Mouse (Mus musculus) midbrain, postnatal 0 days (tissue): Measurements from ENCODE around the gene Cers5. TPM values are rescaled to one million over a fixed set of nuclear protein-coding genes. Genes with fewer than 3 reads are reported as not detected.

Experiments used
- ATAC-seq: fragments of 200-750 bp; cut with Nextera tagmentation; 2 replicates; pipeline ENCODE4 v1.8.0; 2017; ENCODE audit warnings: moderate number of reproducible peaks, mild to moderate bottlenecking, moderate TSS enrichment, moderate library complexity; ENCODE audit not compliant: low FRiP score
- DNase-seq: peaks from one replicate; pipeline ENCODE4 v3.0.0-alpha.2; 2015; ENCODE audit warnings: low spot score
- H3K27ac ChIP-seq: fragments of 300-500 bp; sonication (generic); 2 replicates; pipeline ENCODE4 v1.5.1; 2014; ENCODE audit warnings: low read depth, mild to moderate bottlenecking, low read length, mixed read lengths
- H3K27me3 ChIP-seq: fragments of 300-500 bp; sonication (generic); 2 replicates; pipeline ENCODE4 v1.6.1; 2014; ENCODE audit warnings: low read length, control low read depth, mixed read lengths; ENCODE audit not compliant: insufficient read depth
- H3K36me3 ChIP-seq: fragments of 300-500 bp; sonication (generic); 2 replicates; pipeline ENCODE4 v1.6.1; 2014; ENCODE audit warnings: low read length, control low read depth, mixed read lengths; ENCODE audit not compliant: insufficient read depth
- H3K4me1 ChIP-seq: fragments of 300-500 bp; sonication (generic); 2 replicates; pipeline ENCODE4 v1.6.1; 2014; ENCODE audit warnings: mild to moderate bottlenecking, control low read depth, antibody characterized with exemption, low read length, mixed read lengths; ENCODE audit not compliant: insufficient read depth
- H3K4me2 ChIP-seq: fragments of 300-500 bp; sonication (generic); 2 replicates; pipeline ENCODE4 v1.6.1; 2014; ENCODE audit warnings: low read depth, mild to moderate bottlenecking, low read length, mixed read lengths; ENCODE audit not compliant: poor library complexity, severe bottlenecking
- H3K4me3 ChIP-seq: fragments of 300-500 bp; sonication (generic); 2 replicates; pipeline ENCODE4 v1.5.1; 2014; ENCODE audit warnings: low read depth, mild to moderate bottlenecking, low read length, moderate library complexity
- H3K9ac ChIP-seq: fragments of 300-500 bp; sonication (generic); replicated peaks from 2 replicates; pipeline ENCODE4 v1.6.1; 2014; ENCODE audit warnings: mild to moderate bottlenecking, low read length, moderate library complexity, mixed read lengths; ENCODE audit not compliant: poor library complexity, severe bottlenecking
- H3K9me3 ChIP-seq: fragments of 300-500 bp; sonication (generic); 2 replicates; pipeline ENCODE4 v1.6.1; 2016; ENCODE audit warnings: low read length, control low read depth
- CTCF ChIP-seq: IDR thresholded peaks from 2 replicates; pipeline ENCODE4 v1.5.1; 2016; ENCODE audit warnings: antibody characterized with exemption, mild to moderate bottlenecking
- WGBS: fragments of 180-500 bp; shearing (Covaris S2); extraction: QIAGEN DNeasy Blood & Tissue Kit; methylation state at CpG from one replicate; pipeline ENCODE4 v1.1.7; 2014; 5-methylcytosine and 5-hydroxymethylcytosine counted together
- polyA plus RNA-seq: library from polyadenylated mRNA; unstranded; fragments of >200 nt; fragmentation: Nextera tagmentation; extraction: Ambion mirVana; gene quantifications from 2 replicates; pipeline ENCODE4 v1.2.1, GENCODE M21; 2015
- total RNA-seq: library from RNA; depleted of rRNA; stranded (reverse); fragments of >200 nt; gene quantifications from 2 replicates; pipeline ENCODE4 v1.2.3, GENCODE M21; 2014; rRNA removed

Gene Cers5
- total and polyA plus RNA-seq, 2 experiments from 2014 or later = 76.8 to 94.2 TPM

DNA sequence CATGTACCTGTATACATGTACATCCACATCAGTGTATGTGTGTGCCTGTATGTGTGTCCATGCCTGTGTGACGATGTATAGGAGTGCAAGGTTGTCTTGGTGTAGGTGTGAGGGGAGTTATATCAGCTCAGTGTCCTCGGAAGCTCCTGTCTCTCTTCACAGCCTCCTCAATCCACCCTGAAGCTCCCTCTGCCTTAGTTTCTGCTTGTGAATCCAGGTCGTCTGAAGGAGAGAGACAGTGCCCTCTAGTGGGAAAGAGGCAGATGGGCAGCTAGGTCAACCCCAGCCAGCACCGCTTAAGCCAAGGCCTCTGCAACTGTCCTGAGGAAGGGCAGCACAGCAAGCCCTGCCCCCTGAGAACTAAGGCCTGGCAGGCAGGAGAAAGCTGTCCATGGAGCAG lies 84.0 kb downstream of the Cers5 start:
- Histone ChIP-seq H3K27ac (no peak overlapping the region), H3K9ac (no peak overlapping the region), H3K4me1 (no peaks in the 10 kb centered on the region), H3K27me3 (no peaks in the 10 kb centered on the region), H3K4me2 (no peak overlapping the region), H3K9me3 (no peaks in the 10 kb centered on the region), H3K36me3 (peaks cover 11% of the 10 kb centered on the region; the same call in 1 of the 2 replicates), H3K4me3 (no peak overlapping the region)
- WGBS = 7% methylated on average over 4 of the region's 4 CpGs
- peak; percentile 93 for TF ChIP-seq CTCF
- ATAC-seq (no peak), DNase-seq (peak; percentile 83)

Other genes starting within 250 kb of the Cers5 start
- gene Faim2, start 244.7 kb downstream of the Cers5 start, total RNA-seq = 42.0 and 42.1 TPM in 2 replicates
- 72.0 and 82.5 TPM in 2 replicates for gene Faim2, start 244.7 kb downstream of the Cers5 start, polyA plus RNA-seq
- gene Aqp2, start 193.8 kb downstream of the Cers5 start, total RNA-seq = not detected in 2 replicates
- gene Aqp2, start 193.8 kb downstream of the Cers5 start, polyA plus RNA-seq = not detected in 2 replicates
- gene Aqp5, start 182.1 kb downstream of the Cers5 start, total RNA-seq = 2.4 and 3.2 TPM in 2 replicates
- 1.0 and 1.4 TPM in 2 replicates for gene Aqp5, start 182.1 kb downstream of the Cers5 start, polyA plus RNA-seq
- gene Aqp6, start 171.5 kb downstream of the Cers5 start, total RNA-seq = 1.7 TPM in 1 of 2 replicates, not detected in the other
- 0.23 and 0.28 TPM in 2 replicates for gene Aqp6, start 171.5 kb downstream of the Cers5 start, polyA plus RNA-seq
- gene Racgap1, start 121.2 kb downstream of the Cers5 start, total RNA-seq = 27.0 and 32.9 TPM in 2 replicates
- gene Racgap1, start 121.2 kb downstream of the Cers5 start, polyA plus RNA-seq = 27.2 TPM in 2 replicates
- gene Asic1, start 102.5 kb downstream of the Cers5 start, total RNA-seq = 138 and 150 TPM in 2 replicates
- gene Asic1, start 102.5 kb downstream of the Cers5 start, polyA plus RNA-seq = 37.3 and 42.1 TPM in 2 replicates
- 83.0 and 93.0 TPM in 2 replicates for gene Smarcd1, start 70.8 kb downstream of the Cers5 start, total RNA-seq
- gene Smarcd1, start 70.8 kb downstream of the Cers5 start, polyA plus RNA-seq = 77.7 and 92.2 TPM in 2 replicates
- gene Gm17349, start 67.4 kb downstream of the Cers5 start, total RNA-seq = not detected in 2 replicates
- not detected in 2 replicates for gene Gm17349, start 67.4 kb downstream of the Cers5 start, polyA plus RNA-seq
- gene Gpd1, start 55.4 kb downstream of the Cers5 start, total RNA-seq = 2.8 and 3.3 TPM in 2 replicates
- 1.1 and 1.2 TPM in 2 replicates for gene Gpd1, start 55.4 kb downstream of the Cers5 start, polyA plus RNA-seq
- 60.9 and 67.2 TPM in 2 replicates for gene Cox14, start 47.3 kb downstream of the Cers5 start, total RNA-seq
- 165 and 180 TPM in 2 replicates for gene Cox14, start 47.3 kb downstream of the Cers5 start, polyA plus RNA-seq
- 6.4 and 8.7 TPM in 2 replicates for gene Lima1, start 102.6 kb upstream of the Cers5 start, total RNA-seq
- 6.7 and 7.8 TPM in 2 replicates for gene Lima1, start 102.6 kb upstream of the Cers5 start, polyA plus RNA-seq
- gene Fam186a, start 194.2 kb upstream of the Cers5 start, total RNA-seq = not detected in 2 replicates
- not detected in 2 replicates for gene Fam186a, start 194.2 kb upstream of the Cers5 start, polyA plus RNA-seq
- gene Larp4, start 197.2 kb upstream of the Cers5 start, total RNA-seq = 52.2 and 73.5 TPM in 2 replicates
- 17.2 and 19.6 TPM in 2 replicates for gene Larp4, start 197.2 kb upstream of the Cers5 start, polyA plus RNA-seq